Mouse (Mus musculus): ENCODE data around the gene Mitd1.

Mitd1 gene

DNA sequence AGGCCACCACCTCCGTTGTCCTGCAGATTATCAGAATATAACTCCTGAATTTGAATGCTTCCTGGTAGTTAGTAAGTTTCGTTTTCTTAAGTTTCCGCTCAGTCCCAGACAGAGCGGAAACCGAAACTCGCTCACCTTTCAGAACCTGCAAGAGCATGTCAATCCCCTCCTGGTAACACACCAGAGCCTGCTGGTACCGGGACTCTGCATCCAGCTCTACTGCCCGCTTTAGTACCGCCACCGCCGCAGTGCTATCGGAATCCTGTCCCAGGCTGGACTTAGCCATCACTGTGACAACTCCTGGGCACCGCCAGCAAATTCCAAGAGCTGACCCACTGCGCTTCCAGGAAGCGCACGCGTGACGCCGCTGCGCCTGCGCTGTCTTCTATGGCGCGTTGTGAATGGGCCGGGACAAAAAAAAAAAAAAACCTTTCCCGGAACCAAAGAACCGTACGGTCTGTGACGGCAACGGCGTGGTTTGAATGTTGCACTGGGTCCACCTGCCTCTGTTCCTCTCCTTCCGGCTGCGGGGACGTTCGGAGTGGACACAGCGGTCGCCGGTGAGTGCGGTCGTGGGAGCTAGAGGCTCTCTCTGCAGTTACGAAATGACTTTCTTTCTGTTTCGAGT, at the start of gene Mitd1, which contains the start of gene Mrpl30:
Gene Mitd1 (minus strand): TSS at position 387 of the 628 bp plus-strand sequence.
Gene Mrpl30 (plus strand): TSS at position 453 of the 628 bp plus-strand sequence.
- ATAC-seq (ENCODE audit: low TSS enrichment), result peak; percentile 94

DNA sequence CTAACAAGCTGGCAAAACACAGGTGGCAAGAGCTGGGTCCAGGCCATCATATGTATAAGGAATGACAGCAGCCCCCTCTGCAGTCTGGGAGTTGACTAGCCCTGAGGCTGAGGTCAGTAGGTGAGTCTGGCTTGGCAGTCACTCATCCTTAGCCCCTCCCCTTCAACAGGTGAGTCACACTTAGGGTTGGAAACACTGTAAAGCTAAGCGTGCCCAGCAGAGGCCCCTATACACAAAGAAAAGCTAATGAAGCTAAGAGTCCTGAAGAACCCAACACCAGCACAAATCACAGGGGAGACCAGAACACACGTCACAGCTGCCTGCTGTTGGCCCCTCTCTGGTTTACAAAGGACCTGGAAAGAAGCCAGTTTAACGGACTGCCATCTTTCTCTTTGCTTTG, 41.6 kb upstream of the Mitd1 start:
- no peak for ATAC-seq (ENCODE audit: low TSS enrichment)

DNA sequence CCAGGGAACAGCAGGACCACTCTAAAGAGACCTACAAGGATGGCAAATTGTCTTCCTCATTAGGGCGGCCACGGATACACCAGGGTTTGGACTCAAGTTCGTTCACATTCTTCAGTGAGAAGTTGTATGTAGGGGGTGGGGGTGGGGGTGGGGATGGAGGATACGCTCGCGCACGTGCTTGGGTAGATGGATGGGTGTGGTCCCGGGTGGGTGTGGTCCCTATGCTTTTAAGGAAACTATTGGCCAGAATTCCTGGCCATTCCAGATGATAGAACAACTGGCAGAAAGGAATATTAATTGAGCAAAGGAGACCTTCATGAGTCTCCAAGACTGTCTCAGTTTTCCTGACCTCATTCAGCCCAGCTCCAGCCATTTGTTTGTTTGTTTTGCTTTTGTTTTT, 35.8 kb upstream of the Mitd1 start:
- no peak for ATAC-seq (ENCODE audit: low TSS enrichment)

DNA sequence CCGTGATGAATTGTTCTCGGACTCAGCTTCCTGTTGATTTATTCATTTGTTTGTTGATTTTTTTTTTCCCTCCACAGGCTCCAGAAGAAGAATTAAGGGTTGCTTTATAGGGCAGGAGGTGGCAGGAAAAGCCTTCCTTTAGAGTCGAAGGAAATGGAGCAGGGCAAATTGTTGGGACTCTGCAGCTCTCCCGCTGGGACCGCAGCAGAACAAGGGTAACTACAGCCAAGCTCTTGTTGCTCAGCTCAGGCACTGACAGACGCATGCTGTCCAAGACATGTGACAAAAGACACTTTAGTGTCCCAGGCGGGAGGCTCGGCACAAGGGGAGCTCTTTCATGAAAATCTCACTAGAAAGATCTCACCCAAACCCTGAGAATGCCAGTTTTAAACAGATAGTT, 32.3 kb upstream of the Mitd1 start:
- no peak for ATAC-seq (ENCODE audit: low TSS enrichment)

DNA sequence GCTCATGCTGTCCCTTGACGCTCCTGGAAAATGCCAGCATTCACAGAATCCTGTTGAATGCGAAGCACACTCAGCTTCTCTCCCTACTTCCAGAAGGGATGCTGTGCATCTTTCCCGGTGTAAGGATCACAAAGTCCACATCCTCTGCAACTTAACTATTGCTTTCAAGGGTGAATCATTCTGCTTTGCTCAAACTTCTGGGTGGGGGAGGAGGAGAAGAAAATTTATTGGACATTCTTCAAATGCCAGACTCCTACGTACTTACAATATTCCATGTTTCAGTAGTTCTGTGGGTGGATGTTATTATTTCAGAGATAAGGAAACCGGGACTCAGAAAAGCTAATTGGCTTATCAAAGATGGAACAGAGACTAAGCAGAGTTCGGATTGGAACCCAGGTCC, 27.9 kb upstream of the Mitd1 start:
- no peak for ATAC-seq (ENCODE audit: low TSS enrichment)

DNA sequence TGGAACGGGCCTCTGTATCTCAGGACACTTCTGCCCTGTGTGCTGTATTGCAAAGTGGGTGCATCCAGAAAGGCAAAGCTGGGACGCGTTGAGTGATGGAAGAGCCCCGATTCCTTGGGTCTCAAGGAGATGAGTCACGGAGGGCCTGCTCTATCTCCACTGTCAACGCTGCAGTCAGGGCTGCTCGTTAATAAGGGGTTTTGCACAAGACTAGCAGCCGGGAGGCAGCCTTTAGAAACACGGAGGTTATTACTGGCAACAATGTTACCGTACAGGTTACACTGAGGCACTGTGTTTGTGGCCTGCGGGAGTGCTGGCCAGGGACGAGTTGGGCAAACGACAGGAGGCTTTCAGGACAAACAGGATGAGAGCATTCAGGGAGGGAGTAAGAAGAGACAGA, 27.5 kb upstream of the Mitd1 start:
- no peak for ATAC-seq (ENCODE audit: low TSS enrichment)

DNA sequence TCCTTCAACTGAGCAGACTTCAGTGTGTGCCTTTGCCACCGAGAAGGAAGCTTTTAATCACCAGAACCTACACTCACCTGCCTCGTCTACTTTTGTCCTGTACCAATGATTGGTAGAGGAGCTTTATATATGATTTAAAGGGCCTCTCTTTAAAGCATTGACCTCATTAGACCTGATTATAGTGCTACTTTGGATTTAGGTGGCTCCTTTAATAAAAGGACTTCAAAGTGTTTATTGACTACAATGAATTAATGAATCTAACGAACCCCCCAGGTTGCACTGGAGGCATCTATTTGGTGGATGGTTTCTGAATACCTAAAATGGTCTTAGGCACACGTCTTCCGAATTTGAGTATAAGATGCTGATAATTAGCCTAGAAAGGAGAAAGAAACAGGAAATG, 26.2 kb upstream of the Mitd1 start, which contains the start of gene Lyg2:
Gene Lyg2 (minus strand): TSS at position 101 of the 400 bp plus-strand sequence.
- no peak for ATAC-seq (ENCODE audit: low TSS enrichment)

DNA sequence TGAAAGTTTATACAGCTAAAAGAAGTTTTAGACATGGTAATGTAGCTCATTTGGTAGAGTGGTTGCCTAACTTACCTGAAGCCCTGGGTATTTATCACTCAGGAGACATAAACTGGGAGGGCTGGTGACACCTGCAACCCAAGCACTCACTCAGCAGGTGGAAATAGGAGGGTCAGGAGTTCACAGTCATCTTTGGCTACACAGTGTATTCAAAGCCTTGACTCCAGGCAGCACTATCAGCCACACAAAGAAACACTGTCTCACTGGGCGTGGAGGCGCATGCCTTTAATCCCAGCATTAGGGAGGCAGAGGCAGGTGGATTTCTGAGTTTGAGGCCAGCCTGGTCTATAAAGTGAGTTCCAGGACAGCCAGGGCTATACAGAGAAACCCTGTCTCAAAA, 22.5 kb upstream of the Mitd1 start:
- ATAC-seq (ENCODE audit: low TSS enrichment), result no peak

DNA sequence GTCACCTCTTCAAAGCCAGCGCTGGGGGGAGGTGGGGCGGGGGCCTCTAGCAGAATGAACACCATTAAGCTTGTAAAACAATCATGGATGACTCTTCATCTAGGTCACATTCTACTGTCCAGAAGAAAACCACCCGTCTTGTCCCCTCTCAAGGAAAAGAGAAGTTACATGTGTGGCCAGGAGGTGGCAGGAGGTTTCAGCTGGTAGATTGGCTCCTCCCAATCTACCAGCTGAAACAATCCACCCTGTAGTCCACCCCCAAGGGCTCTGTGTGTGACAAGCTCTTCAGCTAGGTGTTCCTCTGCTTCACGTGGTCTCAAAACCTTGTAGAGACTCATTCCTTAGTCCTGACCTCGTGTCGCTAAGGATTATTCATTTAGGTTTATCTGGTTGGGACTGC, 13.0 kb upstream of the Mitd1 start:
- peak; percentile 95 for ATAC-seq (ENCODE audit: low TSS enrichment)

DNA sequence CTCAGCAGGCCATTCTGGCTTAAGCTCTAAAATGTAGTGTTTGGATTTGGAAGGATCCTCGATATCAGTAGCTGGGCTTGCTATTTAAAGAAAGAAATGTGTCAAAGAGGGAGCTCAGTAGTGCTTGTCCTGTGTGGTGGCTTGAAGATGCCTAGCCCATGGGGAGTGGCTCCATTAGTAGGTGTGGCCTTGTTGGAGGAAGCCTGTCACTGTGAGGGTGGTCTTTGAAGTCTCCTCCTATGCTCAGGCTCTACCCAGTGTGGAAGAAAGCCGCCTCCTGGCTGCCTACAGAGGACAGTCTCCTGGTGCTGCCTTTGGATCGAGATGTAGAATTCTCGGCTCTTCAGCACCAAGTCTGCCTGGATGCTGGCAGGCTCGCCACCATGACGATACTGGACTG, 10.1 kb upstream of the Mitd1 start:
- no peak for ATAC-seq (ENCODE audit: low TSS enrichment)

DNA sequence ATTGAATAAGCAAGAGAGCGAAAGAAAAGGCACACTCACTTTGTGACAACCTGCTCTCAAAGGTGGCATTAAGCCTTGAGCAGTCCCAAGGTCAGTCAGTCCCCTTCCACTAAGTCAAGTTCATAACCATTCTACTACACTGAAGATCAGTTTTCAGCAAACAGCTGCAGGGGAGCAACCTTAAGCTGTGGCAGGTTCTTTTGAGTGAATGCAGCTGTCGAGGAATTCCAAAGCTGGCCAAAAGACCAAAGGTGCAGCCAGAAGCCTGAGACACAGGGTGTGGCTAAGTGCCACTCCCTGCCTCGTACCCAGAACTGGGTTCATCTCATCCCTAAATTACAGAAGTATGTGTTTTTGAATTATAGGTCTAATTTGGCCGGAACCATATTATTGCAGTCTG, 9.6 kb upstream of the Mitd1 start:
- no peak for ATAC-seq (ENCODE audit: low TSS enrichment)

DNA sequence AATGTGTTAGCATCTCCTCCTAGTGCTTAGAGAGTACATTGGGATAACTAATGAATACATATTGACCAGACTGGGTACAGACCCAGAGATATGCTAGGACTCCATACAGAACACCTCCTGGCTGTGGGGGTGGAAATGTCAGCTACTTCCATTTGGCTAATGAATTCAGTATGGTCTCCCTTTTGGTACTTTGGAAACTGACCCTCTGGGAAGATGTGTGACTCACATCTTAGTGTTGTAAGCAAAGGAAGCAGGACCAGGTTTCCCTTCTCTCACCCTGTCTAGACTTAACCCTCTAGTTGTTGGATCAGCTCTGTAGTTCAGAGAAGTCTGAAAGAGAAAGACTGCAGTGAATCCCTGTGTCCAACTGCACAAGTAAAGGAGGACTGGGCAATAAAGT, 4.4 kb upstream of the Mitd1 start:
- ATAC-seq (ENCODE audit: low TSS enrichment), result no peak

DNA sequence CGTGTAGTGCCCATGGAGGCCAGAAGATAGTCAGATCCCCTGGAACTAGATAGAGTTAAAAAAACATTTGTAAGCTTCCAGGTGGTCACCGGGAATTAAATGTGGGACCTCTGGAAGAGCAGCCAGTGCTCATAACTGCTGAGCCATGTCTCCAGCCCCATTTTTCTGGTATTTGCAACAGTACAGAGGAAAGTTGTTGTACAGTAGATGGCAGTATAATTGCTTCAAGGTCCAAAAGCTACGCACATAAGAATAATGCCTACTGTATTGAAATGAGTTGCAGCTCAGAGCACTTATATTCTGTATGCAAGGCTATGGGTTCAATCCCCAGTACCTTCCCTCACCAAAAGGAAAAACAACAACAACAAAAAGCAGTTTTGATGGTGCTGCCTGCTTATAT, 1.2 kb upstream of the Mitd1 start:
- ATAC-seq (ENCODE audit: low TSS enrichment), result no peak

DNA sequence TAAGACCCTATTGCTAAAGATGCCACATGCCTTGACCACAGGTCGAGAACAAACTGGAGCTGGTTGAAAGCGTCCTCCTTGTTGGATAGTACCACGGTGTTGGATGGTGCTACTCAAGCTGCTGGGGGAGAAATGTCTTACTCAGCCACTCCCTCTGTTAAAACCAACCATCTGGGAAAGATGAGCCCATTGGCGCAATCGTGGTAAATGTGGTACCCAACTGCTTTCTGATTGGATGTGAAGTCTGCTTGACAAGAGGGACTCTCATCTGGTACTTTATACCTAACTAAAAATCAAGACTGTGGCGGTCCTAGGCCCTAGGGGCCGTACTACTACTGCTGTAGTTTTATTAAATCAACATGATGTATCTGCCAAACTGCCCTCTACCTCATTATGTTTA, 1.0 kb downstream of the Mitd1 start:
- no peak for ATAC-seq (ENCODE audit: low TSS enrichment)

DNA sequence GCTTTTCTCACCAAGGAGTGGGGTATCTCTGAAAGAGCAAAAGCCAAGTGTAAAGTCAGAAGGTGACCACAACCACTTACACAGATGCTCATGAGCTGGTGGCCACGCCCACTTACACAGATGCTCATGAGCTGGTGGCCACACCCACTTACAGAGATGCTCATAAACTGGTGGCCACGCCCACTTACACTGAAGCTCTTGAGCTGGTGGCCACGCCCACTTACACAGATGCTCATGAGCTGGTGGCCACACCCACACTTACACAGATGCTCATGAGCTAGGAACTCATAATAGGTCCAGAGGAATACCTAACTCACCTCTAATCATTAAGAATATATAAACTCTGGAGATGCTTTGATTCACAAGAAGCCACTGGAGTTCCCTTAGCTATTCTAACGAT, 5.8 kb downstream of the Mitd1 start:
- ATAC-seq (ENCODE audit: low TSS enrichment), result no peak

DNA sequence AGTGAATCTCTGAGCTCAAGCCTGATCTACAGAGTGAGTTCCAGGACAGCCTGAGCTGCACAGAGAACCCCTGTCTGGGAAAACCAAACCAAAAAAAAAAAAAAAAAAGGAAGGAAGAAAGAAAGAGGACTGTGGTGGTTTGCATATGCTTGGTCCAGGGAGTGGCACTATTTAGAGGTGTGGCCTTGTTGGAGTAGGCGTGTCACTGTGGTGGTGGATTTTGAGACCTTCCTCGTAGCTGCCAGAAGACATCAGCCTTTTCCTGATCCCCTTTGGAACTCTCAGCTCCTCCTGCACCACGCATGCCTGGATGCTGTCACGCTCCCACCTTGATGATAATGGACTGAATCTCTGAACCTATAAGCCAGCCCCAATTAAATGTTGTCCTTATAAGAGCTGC, 6.8 kb downstream of the Mitd1 start:
- ATAC-seq (ENCODE audit: low TSS enrichment), result no peak

DNA sequence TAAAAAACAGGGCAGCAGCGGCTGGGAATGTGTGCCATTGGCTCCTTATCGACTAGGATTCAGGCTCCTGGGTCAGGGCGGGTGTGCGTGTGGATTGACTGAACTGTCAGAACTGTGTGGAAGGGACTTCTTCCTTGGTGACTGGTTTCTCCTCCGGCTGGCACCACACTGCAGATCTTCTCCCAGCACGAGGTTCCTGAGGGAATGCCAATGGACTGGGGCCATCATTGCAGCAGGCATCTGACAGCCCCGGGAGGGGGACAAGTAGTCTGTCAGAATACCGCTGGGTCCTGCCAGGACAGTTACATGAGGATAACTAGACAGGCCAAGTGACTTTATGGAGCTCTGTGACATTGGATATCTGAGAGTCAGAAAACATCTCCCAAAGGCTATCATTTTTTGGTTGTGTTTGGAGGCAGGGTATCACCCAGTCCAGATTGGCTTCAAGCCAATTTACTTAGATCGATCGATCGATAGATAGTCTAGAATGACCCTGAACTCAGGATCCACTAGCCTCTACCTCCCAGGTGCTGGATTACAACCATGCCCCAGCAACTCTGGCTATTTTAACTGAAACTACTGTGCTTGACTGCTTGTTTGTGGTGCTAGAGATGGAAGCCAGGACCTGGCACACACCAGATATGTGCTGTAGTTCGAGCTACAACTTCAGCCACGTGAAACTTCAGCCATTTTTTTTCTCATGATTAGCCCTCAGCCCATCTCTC, 12.3 kb downstream of the Mitd1 start:
- no peak for ATAC-seq (ENCODE audit: low TSS enrichment)

DNA sequence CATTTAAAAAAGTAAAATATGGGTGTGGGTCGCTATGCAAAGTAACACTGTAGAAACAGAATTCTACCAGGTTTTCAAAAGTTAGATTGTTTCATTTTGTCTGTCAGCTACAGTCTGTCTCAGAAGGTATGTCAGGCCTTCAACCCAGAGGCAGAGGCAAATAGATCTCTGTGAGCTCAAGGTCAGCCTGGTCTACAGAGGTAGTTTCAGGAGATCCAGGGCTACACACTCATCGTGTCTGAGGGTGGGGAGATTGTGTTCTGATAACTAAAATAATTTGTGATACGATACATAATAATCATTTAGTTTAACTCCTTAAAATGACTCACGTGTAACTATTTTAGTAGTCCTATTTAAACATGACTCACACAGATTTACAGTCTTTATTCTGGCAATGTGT, 17.1 kb downstream of the Mitd1 start:
- ATAC-seq (ENCODE audit: low TSS enrichment), result no peak

DNA sequence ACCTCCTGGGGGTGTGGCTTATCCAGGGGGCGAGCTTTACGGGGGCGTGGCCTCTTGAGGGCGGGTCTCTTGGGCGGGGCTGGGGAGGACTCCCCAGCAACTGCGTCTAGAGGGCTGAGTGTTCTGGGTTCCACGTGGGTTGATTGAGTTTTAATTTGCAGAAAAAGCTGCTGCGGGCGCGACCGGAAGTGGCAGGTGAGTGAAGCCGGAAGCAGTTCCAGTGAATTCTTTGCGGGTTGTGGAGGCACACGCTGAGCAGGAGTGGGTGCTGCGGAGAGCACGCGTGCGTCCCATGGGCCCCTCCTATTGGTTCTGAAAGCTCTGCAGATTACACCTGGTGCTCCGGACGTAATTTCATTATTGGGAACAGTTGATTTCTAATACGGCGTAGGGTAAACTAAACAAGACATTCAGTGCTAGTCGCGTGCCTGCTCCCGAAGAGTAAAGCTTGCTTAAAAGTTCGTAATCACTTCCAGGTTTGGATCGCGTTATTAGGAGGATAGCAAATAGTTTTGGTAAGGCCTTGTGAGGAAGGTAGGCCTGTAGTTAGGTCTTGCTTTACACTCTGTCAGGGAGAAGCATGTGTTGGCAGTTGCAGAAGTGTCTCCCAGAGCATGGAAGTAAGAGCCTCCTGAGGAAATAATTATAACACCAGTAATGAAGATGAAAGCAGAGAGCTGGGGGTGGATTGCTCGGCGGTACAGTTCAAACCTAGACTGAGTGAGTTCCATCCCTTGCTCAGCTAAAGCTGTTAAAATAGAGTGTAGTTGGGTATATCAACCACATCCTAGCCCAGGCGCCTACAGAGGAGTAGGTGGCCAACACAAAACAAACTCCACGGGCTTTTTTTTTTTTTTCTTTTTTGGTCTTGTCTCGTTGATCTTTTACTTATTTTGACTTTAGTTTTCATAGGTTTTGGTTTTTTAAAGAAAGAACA, 17.8 kb downstream of the Mitd1 start:
- ATAC-seq (ENCODE audit: low TSS enrichment), result peak; percentile 90

DNA sequence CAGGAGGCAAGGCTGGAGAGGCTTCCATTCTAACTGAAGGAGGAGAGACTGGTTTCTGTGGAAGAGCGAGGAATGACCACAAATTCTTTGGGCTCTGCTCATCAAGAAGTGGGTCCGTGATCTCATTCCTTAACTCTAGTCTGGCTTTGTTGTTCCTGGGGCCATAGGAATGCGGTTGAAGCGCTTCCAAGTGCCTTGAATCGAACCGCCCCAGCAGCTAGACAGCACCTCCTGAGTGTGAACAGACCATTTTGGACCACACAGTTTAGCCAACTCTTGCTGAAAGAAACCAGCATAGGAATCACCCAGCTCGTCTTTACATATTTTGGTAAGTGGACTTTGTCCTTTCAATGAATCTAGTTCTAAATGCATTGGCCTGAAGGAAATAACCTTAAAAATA, 18.5 kb downstream of the Mitd1 start, which contains the start of gene Lipt1:
Gene Lipt1 (plus strand): TSS at position 35 of the 400 bp plus-strand sequence.
- ATAC-seq (ENCODE audit: low TSS enrichment), result peak; percentile 24

DNA sequence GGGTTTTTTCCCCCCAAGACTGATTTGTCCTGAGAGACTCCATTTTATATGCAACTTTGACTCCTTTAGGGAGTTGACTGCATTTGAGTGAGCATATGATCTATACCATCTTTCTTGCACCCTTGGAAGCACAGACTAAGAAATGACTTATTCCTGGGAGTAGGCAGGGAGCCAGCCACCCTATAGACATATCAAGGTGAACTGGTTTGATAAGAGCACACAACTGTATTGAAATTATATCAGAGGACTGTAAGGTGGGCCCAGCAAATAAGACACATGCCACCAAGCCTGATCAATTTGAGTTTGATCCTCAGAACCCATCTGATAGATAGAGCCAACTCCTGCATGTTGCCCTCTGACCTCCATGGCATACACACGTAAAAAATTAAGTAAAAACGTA, 20.8 kb downstream of the Mitd1 start:
- ATAC-seq (ENCODE audit: low TSS enrichment), result no peak

DNA sequence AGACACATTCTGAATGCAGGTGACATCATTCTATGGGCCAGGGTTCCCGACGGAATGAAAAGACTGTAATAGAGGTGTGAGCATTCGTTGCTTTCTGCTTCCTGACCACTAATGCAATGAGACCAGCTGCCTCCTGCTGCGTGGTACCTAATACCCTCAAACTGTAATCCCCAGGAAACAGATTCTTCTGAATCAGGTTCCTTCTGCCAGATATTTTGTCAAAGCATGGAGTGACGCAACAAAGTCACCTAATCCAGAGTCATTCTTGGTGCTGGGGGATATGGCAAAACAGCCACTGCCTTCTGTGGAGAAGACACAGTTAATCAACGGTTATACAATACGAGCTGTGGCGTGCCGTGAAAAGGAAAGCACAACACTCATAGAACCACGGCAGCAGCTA, 21.6 kb downstream of the Mitd1 start:
- ATAC-seq (ENCODE audit: low TSS enrichment), result no peak
